Mouse (Mus musculus) forebrain, postnatal 0 days (tissue): ENCODE measurements around the gene Nfam1. TPM values are rescaled to one million over a fixed set of nuclear protein-coding genes. Genes with fewer than 3 reads are reported as not detected.

Experiments used
- ATAC-seq: fragments of 200-750 bp; cut with Nextera tagmentation; 2 replicates; pipeline ENCODE4 v1.8.0; 2017; ENCODE audit warnings: mild to moderate bottlenecking, moderate library complexity
- DNase-seq: peaks from one replicate; pipeline ENCODE4 v3.0.0-alpha.2; 2015
- H3K27ac ChIP-seq: fragments of 300-500 bp; sonication (generic); 2 replicates; pipeline ENCODE4 v1.5.1; 2014; ENCODE audit warnings: low read depth, mild to moderate bottlenecking, antibody characterized with exemption, low read length, moderate library complexity, mixed read lengths
- H3K27me3 ChIP-seq: fragments of 300-500 bp; sonication (generic); 2 replicates; pipeline ENCODE4 v1.6.1; 2014; ENCODE audit warnings: mild to moderate bottlenecking, low read length, mixed read lengths; ENCODE audit not compliant: insufficient read depth
- H3K36me3 ChIP-seq: fragments of 300-500 bp; sonication (generic); 2 replicates; pipeline ENCODE4 v1.6.1; 2014; ENCODE audit warnings: mild to moderate bottlenecking, moderate library complexity; ENCODE audit not compliant: insufficient read depth
- H3K4me1 ChIP-seq: fragments of 300-500 bp; sonication (generic); 2 replicates; pipeline ENCODE4 v1.6.1; 2014; ENCODE audit warnings: antibody characterized with exemption; ENCODE audit not compliant: insufficient read depth
- H3K4me2 ChIP-seq: fragments of 300-500 bp; sonication (generic); 2 replicates; pipeline ENCODE4 v1.6.1; 2014; ENCODE audit warnings: low read depth, mild to moderate bottlenecking, moderate library complexity
- H3K4me3 ChIP-seq: fragments of 300-500 bp; sonication (generic); 2 replicates; pipeline ENCODE4 v1.5.1; 2014; ENCODE audit warnings: low read depth, low read length, mixed read lengths
- H3K9ac ChIP-seq: fragments of 300-500 bp; sonication (generic); 2 replicates; pipeline ENCODE4 v1.6.1; 2014; ENCODE audit warnings: mild to moderate bottlenecking
- H3K9me3 ChIP-seq: fragments of 300-500 bp; sonication (generic); 2 replicates; pipeline ENCODE4 v1.6.1; 2016; ENCODE audit warnings: low read length
- CTCF ChIP-seq: sonication (generic); IDR thresholded peaks from 2 replicates; pipeline ENCODE4 v1.5.1; 2016; ENCODE audit warnings: antibody characterized with exemption, control low read depth, low read depth
- WGBS: fragments of 180-500 bp; shearing (Covaris S2); extraction: QIAGEN DNeasy Blood & Tissue Kit; methylation state at CpG from one replicate; pipeline ENCODE4 v1.1.7; 2014; 5-methylcytosine and 5-hydroxymethylcytosine counted together
- polyA plus RNA-seq: library from polyadenylated mRNA; unstranded; fragments of >200 nt; fragmentation: Nextera tagmentation; extraction: Ambion mirVana; gene quantifications from 2 replicates; pipeline ENCODE4 v1.2.1, GENCODE M21; 2015
- total RNA-seq: library from RNA; depleted of rRNA; stranded (reverse); fragments of >200 nt; gene quantifications from 2 replicates; pipeline ENCODE4 v1.2.3, GENCODE M21; 2014

The Nfam1 gene
- total and polyA plus RNA-seq, 2 experiments from 2014 or later = 1.8 to 2.9 TPM

DNA sequence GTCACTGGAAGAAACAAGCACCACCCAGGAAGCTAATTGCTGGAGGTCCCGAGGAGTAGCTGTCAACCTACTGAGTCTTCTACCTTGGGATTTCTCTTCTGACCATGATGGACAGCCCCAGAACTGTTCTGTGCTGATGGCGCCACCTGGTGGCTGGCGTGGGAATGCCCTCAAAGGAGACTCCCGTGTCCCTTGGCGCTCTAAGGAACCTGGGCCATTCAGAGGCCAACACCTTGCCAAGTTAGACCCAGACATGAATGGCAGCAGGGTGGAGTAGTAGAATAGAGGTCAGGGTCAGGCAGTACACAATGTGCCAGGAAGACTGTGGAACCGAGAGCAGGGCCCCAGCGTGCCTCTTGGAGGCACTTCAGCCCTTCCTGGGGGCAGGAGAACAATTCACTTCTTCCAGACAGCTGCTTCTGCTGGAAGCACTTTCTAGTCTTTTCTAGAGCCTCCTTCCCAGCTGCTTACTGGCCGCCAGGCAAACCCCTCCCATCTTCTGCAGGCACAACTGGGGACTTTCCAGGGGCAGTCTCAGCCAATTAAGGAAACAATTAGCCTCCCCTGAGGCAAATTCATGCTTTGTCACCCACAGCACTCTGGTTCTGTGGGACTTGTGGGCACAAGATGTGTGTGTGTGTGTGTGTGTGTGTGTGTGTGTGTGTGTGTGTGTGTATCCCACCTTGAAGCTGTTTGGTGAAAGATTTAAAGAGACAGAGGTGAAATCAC is 4.8 kb upstream of the Nfam1 start:
- Histone ChIP-seq H3K4me2 (no peak overlapping the region), H3K27me3 (no peaks in the 10 kb centered on the region), H3K9me3 (no peaks in the 10 kb centered on the region), H3K4me1 (peaks cover 35% of the 10 kb centered on the region), H3K4me3 (no peak overlapping the region), H3K9ac (no peak overlapping the region), H3K27ac (no peak overlapping the region), H3K36me3 (no peaks in the 10 kb centered on the region)
- WGBS = 1% methylated on average over 8 of the region's 8 CpGs
- TF ChIP-seq CTCF = peak; percentile 98
- ATAC-seq (0 out of 2 replicates have a peak, but pooled peaks have one; percentile 14), DNase-seq (peak; percentile 89)

DNA sequence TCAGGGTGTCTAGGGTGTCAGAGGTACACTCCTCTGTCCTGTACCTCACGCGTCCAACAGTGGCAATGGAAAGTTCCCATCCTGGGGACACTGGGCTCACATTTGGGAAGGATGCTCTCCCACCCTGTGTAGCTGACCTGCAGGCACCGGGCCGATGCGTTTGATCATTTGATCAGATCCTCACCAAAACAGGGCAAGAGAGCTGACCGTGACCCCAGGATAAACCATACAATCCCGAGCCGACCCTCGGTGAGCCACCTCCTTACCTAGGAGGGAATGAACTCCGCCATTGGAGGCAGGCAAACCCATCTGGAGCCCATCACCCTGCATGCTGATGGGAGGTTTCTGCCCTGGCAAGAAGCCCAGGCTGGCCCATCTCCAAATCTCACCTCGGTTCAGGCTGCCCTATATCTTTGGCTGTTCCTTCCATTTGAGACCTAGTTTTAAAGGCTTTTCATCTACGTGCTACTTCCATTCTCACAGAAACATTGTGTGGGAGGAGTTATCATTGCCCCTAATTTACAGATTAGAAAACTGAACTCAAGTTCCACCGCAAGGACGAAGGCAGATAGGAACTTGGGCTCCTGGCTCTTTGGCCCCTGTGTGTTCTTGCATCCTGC is 3.9 kb upstream of the Nfam1 start:
- DNase-seq (peak; percentile 63), ATAC-seq (no peak)
- H3K4me2 ChIP-seq = no peak overlapping the region
- H3K36me3 ChIP-seq = no peaks in the 10 kb centered on the region
- H3K4me1 ChIP-seq = peaks cover 33% of the 10 kb centered on the region
- H3K9me3 ChIP-seq = no peaks in the 10 kb centered on the region
- H3K9ac ChIP-seq = no peak overlapping the region
- TF ChIP-seq CTCF = no peak
- H3K27me3 ChIP-seq = no peaks in the 10 kb centered on the region
- 44% methylated on average over 14 of the region's 14 CpGs for WGBS
- H3K27ac ChIP-seq = no peak overlapping the region
- no peak overlapping the region for H3K4me3 ChIP-seq

DNA sequence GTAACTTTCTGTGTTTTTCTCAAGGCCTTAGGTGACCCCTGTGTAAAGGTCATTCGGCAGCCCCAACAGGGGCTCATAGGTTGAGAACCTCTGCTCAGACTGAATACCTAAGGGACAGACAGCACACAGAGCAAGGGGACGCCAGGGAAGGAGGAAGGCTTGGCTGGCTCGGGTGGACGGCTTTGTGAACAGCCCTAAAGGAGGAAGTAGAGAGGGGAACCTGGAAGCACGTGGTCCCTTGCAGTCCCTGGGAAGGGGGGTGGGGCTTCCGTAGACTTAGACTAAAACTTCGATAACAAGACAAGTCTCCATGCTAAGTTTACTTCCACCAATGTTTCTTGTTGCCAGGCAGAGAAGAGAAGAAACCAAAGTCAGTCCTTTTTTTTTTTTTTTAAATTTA is 3.0 kb upstream of the Nfam1 start:
- 62% methylated on average over 7 of the region's 7 CpGs for WGBS
- no peak for TF ChIP-seq CTCF

GRCm38 (mm10) chr15:83034275-83034977 is 1.3 kb upstream of the Nfam1 start:
- 3% methylated on average over 17 of the region's 17 CpGs for WGBS
- Histone ChIP-seq H3K4me2 (peak overlapping the region; percentile 39), H3K27me3 (no peaks in the 10 kb centered on the region), H3K36me3 (no peaks in the 10 kb centered on the region), H3K9ac (peak overlapping the region; percentile 33; the same call in 1 of the 2 replicates), H3K4me1 (peaks cover 26% of the 10 kb centered on the region), H3K4me3 (no peak overlapping the region), H3K9me3 (no peaks in the 10 kb centered on the region), H3K27ac (peak overlapping the region; percentile 62)
- ATAC-seq (peak; percentile 91), DNase-seq (peak; percentile 88)
- TF ChIP-seq CTCF = peak; percentile 38

More for the DNA sequence above, 3.0 kb upstream of the Nfam1 start:
- Histone ChIP-seq H3K9ac (no peak overlapping the region), H3K4me2 (no peak overlapping the region), H3K4me3 (no peak overlapping the region), H3K27me3 (no peaks in the 10 kb centered on the region), H3K9me3 (no peaks in the 10 kb centered on the region), H3K27ac (no peak overlapping the region), H3K36me3 (no peaks in the 10 kb centered on the region), H3K4me1 (peaks cover 33% of the 10 kb centered on the region)
- DNase-seq (no peak), ATAC-seq (no peak)

- H3K27me3 ChIP-seq = no peaks in the 10 kb centered on the region
- no peaks in the 10 kb centered on the region for H3K36me3 ChIP-seq
- no peak overlapping the region for H3K4me3 ChIP-seq
- H3K4me1 ChIP-seq = peaks cover 26% of the 10 kb centered on the region
- H3K9ac ChIP-seq = no peak overlapping the region
- H3K27ac ChIP-seq = no peak overlapping the region
- ATAC-seq (no peak), DNase-seq (no peak)
- WGBS = 64% methylated on average over 4 of the region's 4 CpGs
- TF ChIP-seq CTCF = no peak
- H3K9me3 ChIP-seq = no peaks in the 10 kb centered on the region
- no peak overlapping the region for H3K4me2 ChIP-seq
Observed at GRCm38 (mm10) chr15:83030884-83031283, 2.2 kb downstream of the Nfam1 start.

- Histone ChIP-seq H3K9ac (0 out of 2 replicates have a peak overlapping the region, but pooled peaks have one; percentile 3), H3K27me3 (no peaks in the 10 kb centered on the region), H3K36me3 (no peaks in the 10 kb centered on the region), H3K4me1 (peaks cover 29% of the 10 kb centered on the region), H3K4me2 (no peak overlapping the region), H3K27ac (no peak overlapping the region; the same call in 1 of the 2 replicates), H3K9me3 (no peaks in the 10 kb centered on the region), H3K4me3 (no peak overlapping the region)
- no peak for TF ChIP-seq CTCF
- DNase-seq (no peak), ATAC-seq (no peak)
- 36% methylated on average over 11 of the region's 11 CpGs for WGBS
Observed at GRCm38 (mm10) chr15:83029725-83030718, 3.1 kb downstream of the Nfam1 start.
